Mouse (Mus musculus) brain, embryonic 14.5 days (tissue): ENCODE measurements around the gene Cacybp.

Experiments
- CTCF ChIP-seq: fragments of 200-500 bp; IDR thresholded peaks from 2 replicates; pipeline ENCODE4 v1.5.1; 2012; ENCODE audit warnings: inconsistent platforms, mild to moderate bottlenecking, moderate library complexity, borderline replicate concordance; ENCODE audit not compliant: insufficient read depth, insufficient read length; ENCODE audit errors: extremely low read depth
- POLR2A ChIP-seq: fragments of 200-500 bp; IDR thresholded peaks from 2 replicates; pipeline ENCODE4 v1.6.1; 2012; ENCODE audit warnings: mild to moderate bottlenecking, inconsistent platforms, borderline replicate concordance; ENCODE audit not compliant: poor library complexity, insufficient read depth, insufficient read length, severe bottlenecking; ENCODE audit errors: extremely low read depth

GRCm38 (mm10) chr1:160251388-160252007 is 38.8 kb upstream of the Cacybp start:
- TF ChIP-seq CTCF (no peak), POLR2A (no peak)
